Mouse (Mus musculus): ENCODE results near the gene Muc1.

DNA sequence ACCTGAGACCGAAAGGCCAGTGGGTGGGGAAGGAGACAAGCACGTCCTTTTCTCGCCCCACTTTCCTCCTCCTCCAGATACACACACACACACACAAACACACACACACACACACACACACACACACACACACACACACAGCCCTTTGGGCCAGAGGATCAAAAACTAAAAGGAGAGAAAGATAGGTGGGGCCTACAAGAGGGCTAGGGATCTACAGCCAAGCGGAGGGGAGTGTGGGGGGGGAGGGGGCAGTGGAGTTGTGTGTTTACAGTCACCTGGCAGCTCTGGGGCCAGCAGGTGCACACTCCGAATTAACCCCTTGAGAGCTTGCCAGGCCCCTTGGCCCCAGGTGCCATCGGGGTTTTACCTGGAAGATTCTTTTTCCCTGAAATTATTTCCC lies 3.8 kb downstream of the Muc1 start:
- TF ChIP-seq CTCF (conservative IDR thresholded peaks at IDR 0.05 in 1 of 2, IDR thresholded peaks at IDR 0.05 in 1 of 2; ENCODE audit: low read depth in 2 of 2, low read length in 2 of 2) (no peak), POLR2A (IDR thresholded peaks at IDR 0.05; ENCODE audit: low read depth, low read length) (no peak), EP300 (IDR thresholded peaks at IDR 0.05; ENCODE audit: low read length) (no peak), TBP (conservative IDR thresholded peaks at IDR 0.05; ENCODE audit: low read depth, low read length) (no peak), USF2 (conservative IDR thresholded peaks at IDR 0.05; ENCODE audit: low read depth, low read length) (no peak), CHD2 (IDR thresholded peaks at IDR 0.05; ENCODE audit: low read length) (no peak), USF1 (IDR thresholded peaks at IDR 0.05; ENCODE audit: low read depth, low read length) (no peak), JUN (IDR thresholded peaks at IDR 0.05; ENCODE audit: insufficient read depth, low read depth, low read length) (no peak), ELF1 (IDR thresholded peaks at IDR 0.05; ENCODE audit: low read depth, low read length) (no peak), MYC (IDR thresholded peaks at IDR 0.05; ENCODE audit: low read depth, low read length) (no peak), JUND (conservative IDR thresholded peaks at IDR 0.05; ENCODE audit: low read depth, low read length) (no peak), ZNF384 (IDR thresholded peaks at IDR 0.05; ENCODE audit: low read depth, low read length) (no peak)
